Mouse (Mus musculus) liver, embryonic 18 days (tissue): ENCODE data around the gene 1500015O10Rik. TPM values are rescaled to one million over a fixed set of nuclear protein-coding genes. Genes with fewer than 3 reads are reported as not detected.

ENCODE experiments used
- polyA plus RNA-seq: library from polyadenylated mRNA; depleted of rRNA; stranded (reverse); fragments of >200 nt; gene quantifications from 2 replicates; pipeline ENCODE4 v1.2.3, GENCODE M21; 2012; rRNA removed

Gene 1500015O10Rik
- polyA plus RNA-seq, result 0.28 and 0.53 TPM in 2 replicates

DNA sequence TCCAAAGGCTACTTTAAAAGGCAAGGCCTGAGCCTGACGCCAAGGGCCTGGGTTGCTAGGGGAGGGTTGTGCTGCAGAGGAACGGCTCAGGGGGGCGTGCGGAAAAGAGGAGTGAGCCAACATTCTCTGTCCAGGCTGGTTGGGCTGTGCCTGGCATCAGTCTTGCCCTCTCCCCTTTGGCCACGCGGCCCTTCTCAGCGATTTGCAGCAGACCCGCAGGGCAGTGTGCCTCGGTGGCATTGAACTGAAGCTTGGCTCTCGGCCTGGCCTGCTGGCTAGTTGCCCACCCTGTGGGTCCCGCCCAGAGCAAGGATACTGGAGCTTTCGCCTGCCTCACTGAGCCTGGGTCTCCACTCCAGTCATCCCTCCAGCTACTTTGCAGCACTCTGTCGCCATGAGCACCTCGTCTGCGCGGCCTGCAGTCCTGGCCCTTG, at the start of gene 1500015O10Rik:
Gene 1500015O10Rik, plus strand, starts transcription at position 112 of the 434 bp plus-strand sequence.

Other genes with a start within 250 kb of the 1500015O10Rik start
- 8.0 and 8.4 TPM in 2 replicates for gene Uxs1, start 97.2 kb downstream of the 1500015O10Rik start, polyA plus RNA-seq
- gene Tpp2, start 203.0 kb downstream of the 1500015O10Rik start, polyA plus RNA-seq, result 10.2 and 10.6 TPM in 2 replicates